In the genomic region with DNA sequence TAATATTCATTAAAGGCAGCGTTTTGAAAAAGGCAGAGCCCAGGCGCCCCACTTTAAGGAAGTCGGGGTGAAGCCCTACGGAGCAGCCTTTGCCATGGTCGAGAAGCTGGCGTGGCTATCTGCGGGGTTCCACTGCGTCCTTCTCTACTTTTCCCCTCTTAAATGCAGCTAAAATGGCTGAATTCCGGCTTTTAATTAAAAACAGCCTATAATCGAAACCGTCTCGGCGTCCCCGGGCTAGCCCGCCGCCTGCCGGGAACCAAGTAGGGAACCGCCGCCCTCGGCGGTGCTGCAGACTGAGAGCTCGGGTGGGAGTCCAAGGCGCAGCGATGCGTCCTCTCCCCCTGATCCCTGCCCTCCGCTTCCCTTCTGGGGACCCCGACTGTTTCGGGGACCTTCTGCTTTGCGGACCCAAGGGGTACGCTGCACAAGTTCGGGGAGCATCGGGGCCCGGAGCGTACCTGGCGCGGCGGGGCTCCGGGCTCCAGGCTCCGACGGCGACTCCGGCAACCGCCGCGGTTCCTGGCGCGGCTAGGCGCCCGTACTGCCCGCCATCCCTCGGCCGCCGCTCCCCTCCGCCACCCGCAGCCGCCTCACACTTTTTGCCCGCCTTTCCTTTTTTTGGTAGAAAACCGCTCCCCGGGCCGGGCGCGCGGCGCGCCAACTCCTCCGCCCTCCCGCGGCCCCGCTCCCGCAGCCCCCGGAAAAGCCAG, we compare ENCODE assay signal across 8 mouse cellular contexts. TPM values are rescaled to one million over a fixed set of nuclear protein-coding genes. Genes with fewer than 3 reads are reported as not detected.
DNase-seq lines count a peak whose midpoint lies in the region; ATAC-seq lines count a peak whose summit lies in the region.

No protein-coding gene starts in this region.

- H3K27me3 ChIP-seq in limb, embryonic 13.5 days, result no peaks in the 10 kb centered on the region
- H3K27me3 ChIP-seq in midbrain, embryonic 16.5 days (ENCODE audit: control insufficient read depth, insufficient read depth, low read depth, low read length), result no peaks in the 10 kb centered on the region
- no peaks in the 10 kb centered on the region for H3K27me3 ChIP-seq in stomach, embryonic 16.5 days (ENCODE audit: control insufficient read depth, insufficient read depth, low read length)

- H3K4me3 ChIP-seq in limb, embryonic 13.5 days, result peak overlapping the region; percentile 92
- H3K4me3 ChIP-seq in midbrain, embryonic 16.5 days (ENCODE audit: low read depth, low read length), result peak overlapping the region; percentile 87
- H3K4me3 ChIP-seq in stomach, embryonic 16.5 days (replicated peaks; ENCODE audit: low read length), result peak overlapping the region; percentile 88

- under 1% methylated on average over 61 of the region's 71 CpGs for WGBS in limb, embryonic 13.5 days
- WGBS in midbrain, embryonic 16.5 days, result under 1% methylated on average over 69 of the region's 71 CpGs
- under 1% methylated on average over 70 of the region's 71 CpGs for WGBS in stomach, embryonic 16.5 days

- H3K9me3 ChIP-seq in limb, embryonic 13.5 days, result no peaks in the 10 kb centered on the region
- H3K9me3 ChIP-seq in midbrain, embryonic 16.5 days (replicated peaks; ENCODE audit: control insufficient read depth, low read length, poor library complexity, severe bottlenecking), result no peaks in the 10 kb centered on the region
- no peaks in the 10 kb centered on the region for H3K9me3 ChIP-seq in stomach, embryonic 16.5 days (replicated peaks; ENCODE audit: control insufficient read depth, low read length)

- H3K36me3 ChIP-seq in limb, embryonic 13.5 days, result peaks cover 29% of the 10 kb centered on the region
- no peaks in the 10 kb centered on the region for H3K36me3 ChIP-seq in midbrain, embryonic 16.5 days (ENCODE audit: control insufficient read depth, insufficient read depth, low read length)
- no peaks in the 10 kb centered on the region for H3K36me3 ChIP-seq in stomach, embryonic 16.5 days (ENCODE audit: control insufficient read depth, insufficient read depth, low read length)

- H3K27ac ChIP-seq in limb, embryonic 13.5 days, result peak overlapping the region; percentile 100
- peak overlapping the region; percentile 100 for H3K27ac ChIP-seq in midbrain, embryonic 16.5 days (ENCODE audit: low read length)
- peak overlapping the region; percentile 100 for H3K27ac ChIP-seq in stomach, embryonic 16.5 days (ENCODE audit: low read length)

- peak overlapping the region; percentile 100 for H3K9ac ChIP-seq in limb, embryonic 13.5 days
- H3K9ac ChIP-seq in midbrain, embryonic 16.5 days (ENCODE audit: low read depth, low read length), result peak overlapping the region; percentile 100
- H3K9ac ChIP-seq in stomach, embryonic 16.5 days (ENCODE audit: low read length), result peak overlapping the region; percentile 100

- H3K4me1 ChIP-seq in limb, embryonic 13.5 days, result peaks cover 17% of the 10 kb centered on the region
- peaks cover 11% of the 10 kb centered on the region for H3K4me1 ChIP-seq in midbrain, embryonic 16.5 days (ENCODE audit: control insufficient read depth, insufficient read depth, low read length)
- H3K4me1 ChIP-seq in stomach, embryonic 16.5 days (ENCODE audit: control insufficient read depth, insufficient read depth, low read length), result peaks cover 18% of the 10 kb centered on the region

- peak; percentile 73 for DNase-seq in embryo, embryonic 11 days
- no peak for DNase-seq in embryo, embryonic 10.5 days (ENCODE audit: low spot score)
- DNase-seq in cerebellum, postnatal 25 days, result peak; percentile 86 to 88
- peak; percentile 84 to 86 for DNase-seq in heart, adult 18-20 months
- peak; percentile 58 for DNase-seq in kidney, adult 11 months

- no peak for ATAC-seq in limb, embryonic 13.5 days (ENCODE audit: low FRiP score, low read depth)
- no peak for ATAC-seq in midbrain, embryonic 16.5 days
- ATAC-seq in stomach, embryonic 16.5 days (ENCODE audit: insufficient read depth, low FRiP score), result no peak

- H3K4me2 ChIP-seq in limb, embryonic 13.5 days (replicated peaks), result peak overlapping the region; percentile 98
- H3K4me2 ChIP-seq in midbrain, embryonic 16.5 days (ENCODE audit: low read length), result peak overlapping the region; percentile 98
- peak overlapping the region; percentile 88 for H3K4me2 ChIP-seq in stomach, embryonic 16.5 days (ENCODE audit: low read depth, low read length)

RNA-seq across cellular contexts. Expression of a gene that starts 0.5 kb away (rescaled TPM):
- 10 to 100 TPM; 39.2 to 48.2 TPM for total RNA-seq in heart, adult 18-20 months (2021)
- polyA plus RNA-seq in limb, embryonic 13.5 days (2015; fragmentation: Nextera tagmentation; extraction: Ambion mirVana), result 37.4 and 37.7 TPM in 2 replicates
- 23.3 and 27.7 TPM in 2 replicates for polyA plus RNA-seq in midbrain, embryonic 16.5 days (2015; fragmentation: Nextera tagmentation; extraction: Ambion mirVana)
- polyA plus RNA-seq in stomach, embryonic 16.5 days (2015; fragmentation: Nextera tagmentation; extraction: Ambion mirVana), result 15.3 and 16.9 TPM in 2 replicates
